Mouse (Mus musculus) activated CD4-positive, CD25-positive, alpha-beta regulatory T cell, adult 9 weeks (primary cell): ENCODE results near the gene Oasl1. TPM values are rescaled to one million over a fixed set of nuclear protein-coding genes. Genes with fewer than 3 reads are reported as not detected.

Experiments
- polyA plus RNA-seq: library from polyadenylated mRNA; unstranded; fragments of 100-300 nt; shearing (Covaris generic); gene quantifications from one replicate; pipeline ENCODE4 v1.2.1, GENCODE M21; 2017

Gene Oasl1
- polyA plus RNA-seq: 11.9 TPM

GRCm38 (mm10) chr5:114922998-114923473 is at the start of gene Oasl1:
Oasl1 (plus strand) TSS chr5:114923240.

GRCm38 (mm10) chr5:114896688-114897373 is 26.2 kb upstream of the Oasl1 start, which contains the start of gene Oasl2:
Oasl2 (plus strand) TSS chr5:114896936.

GRCm38 (mm10) chr5:114942074-114942765 is 19.2 kb downstream of the Oasl1 start, which contains the start of gene 2210016L21Rik:
2210016L21Rik (plus strand) TSS chr5:114942158.

GRCm38 (mm10) chr5:114970824-114971227 is 47.8 kb downstream of the Oasl1 start, which contains the start of gene Hnf1a:
Hnf1a (minus strand) TSS chr5:114971094.

Other genes with a start within 250 kb of the Oasl1 start
- 193 TPM for gene Gltp, start 232.3 kb upstream of the Oasl1 start, polyA plus RNA-seq
- 27.6 TPM for gene Tchp, start 215.5 kb upstream of the Oasl1 start, polyA plus RNA-seq
- gene Ankrd13a, start 148.6 kb upstream of the Oasl1 start, polyA plus RNA-seq: 13.2 TPM
- gene Git2, start 147.7 kb upstream of the Oasl1 start, polyA plus RNA-seq: 141 TPM
- gene 1500011B03Rik, start 99.8 kb upstream of the Oasl1 start, polyA plus RNA-seq: 72.1 TPM
- gene 4930519G04Rik, start 69.6 kb upstream of the Oasl1 start, polyA plus RNA-seq: not detected
- gene Gm9936, start 64.6 kb upstream of the Oasl1 start, polyA plus RNA-seq: not detected
- 27.2 TPM for gene Oasl2, start 26.3 kb upstream of the Oasl1 start, polyA plus RNA-seq
- 56.7 TPM for gene 2210016L21Rik, start 18.9 kb downstream of the Oasl1 start, polyA plus RNA-seq
- gene Hnf1a, start 47.9 kb downstream of the Oasl1 start, polyA plus RNA-seq: not detected
- 3.1 TPM for gene Sppl3, start 87.9 kb downstream of the Oasl1 start, polyA plus RNA-seq
- 1.5 TPM for gene Gm10401, start 175.1 kb downstream of the Oasl1 start, polyA plus RNA-seq
- 40.4 TPM for gene Acads, start 196.1 kb downstream of the Oasl1 start, polyA plus RNA-seq
- 43.7 TPM for gene Unc119b, start 211.7 kb downstream of the Oasl1 start, polyA plus RNA-seq
- gene Mlec, start 234.9 kb downstream of the Oasl1 start, polyA plus RNA-seq: 66.1 TPM